Mouse (Mus musculus): ENCODE measurements at regions not wholly inside any gene's neighbourhood (a gene's known extent, or its start where the extent isn't known, plus 50 kb on each side); places are given as distances from the start of the nearest gene placed in this dataset.

- TF ChIP-seq NELFE (IDR thresholded peaks at IDR 0.05; ENCODE audit: low read depth, low read length) (no peak), CTCF (conservative IDR thresholded peaks at IDR 0.05 in 1 of 2, IDR thresholded peaks at IDR 0.05 in 1 of 2; ENCODE audit: low read depth in 2 of 2, low read length in 2 of 2) (no peak), HCFC1 (IDR thresholded peaks at IDR 0.05; ENCODE audit: low read depth, low read length) (no peak), E2F4 (IDR thresholded peaks at IDR 0.05; ENCODE audit: insufficient replicate concordance, low read depth, low read length) (no peak), SMC3 (IDR thresholded peaks at IDR 0.05; ENCODE audit: low read depth, low read length) (no peak), USF1 (IDR thresholded peaks at IDR 0.05; ENCODE audit: low read depth, low read length) (no peak), POLR2A (IDR thresholded peaks at IDR 0.05; ENCODE audit: low read depth, low read length) (no peak), EP300 (IDR thresholded peaks at IDR 0.05; ENCODE audit: low read length) (no peak)
Measured at GRCm38 (mm10) chr5:39049141-39049540, 172.5 kb upstream of the Clnk start.
